Mouse (Mus musculus) kidney, adult 2 months (tissue): ENCODE data around the gene Rad51ap2.

Experiments used
- CTCF ChIP-seq: fragments of 200-500 bp; conservative IDR thresholded peaks from 2 replicates; pipeline ENCODE4 v1.5.1; 2011; ENCODE audit warnings: low read depth, mild to moderate bottlenecking, control low read depth, low read length, moderate library complexity, mixed read lengths; ENCODE audit not compliant: insufficient read depth, insufficient read length
- POLR2A ChIP-seq: fragments of 200-500 bp; IDR thresholded peaks from one replicate; pipeline ENCODE4 v1.6.1; 2011; ENCODE audit warnings: low read depth, low read length, control low read depth

DNA sequence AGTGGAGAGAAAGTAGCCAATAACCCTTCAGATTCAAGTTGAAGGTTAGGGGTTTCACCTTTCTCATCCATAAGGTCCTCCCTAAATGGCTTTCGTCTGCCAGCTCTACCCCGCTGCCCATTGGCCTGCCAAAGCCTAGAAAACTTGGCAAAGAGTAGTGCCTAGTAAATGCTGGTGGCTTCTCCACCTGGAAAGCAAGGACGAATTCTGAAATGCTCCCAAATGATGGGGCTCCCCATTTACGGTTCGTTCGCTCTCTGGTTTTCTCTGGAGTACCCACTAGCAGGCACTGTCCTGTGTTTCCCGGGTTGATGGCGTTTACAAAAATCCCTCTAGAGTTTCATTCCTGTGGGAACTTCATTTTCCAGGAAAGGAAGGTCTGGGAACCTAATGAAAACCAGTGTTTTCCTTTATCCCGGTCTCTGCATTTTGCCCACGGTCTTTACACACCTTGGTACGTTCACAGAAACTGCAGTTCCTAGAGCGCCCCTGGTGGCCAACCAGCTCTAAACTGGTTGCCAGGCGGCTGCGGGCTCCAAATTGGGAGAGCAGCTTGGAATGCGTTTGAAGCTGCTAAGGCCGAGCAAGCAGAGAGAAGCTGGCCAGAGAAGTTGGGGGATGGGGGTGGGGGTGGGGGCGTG, 18.5 kb upstream of the Rad51ap2 start:
- peak; percentile 46 for TF ChIP-seq CTCF
- no peak for TF ChIP-seq POLR2A
